Mouse (Mus musculus): Measurements from ENCODE around the gene Selenow. TPM values are rescaled to one million over a fixed set of nuclear protein-coding genes. Genes with fewer than 3 reads are reported as not detected.

The Selenow gene
- polyA plus RNA-seq, 1 experiment from 2014 or later = 987 TPM

GRCm38 (mm10) chr7:15952416-15952815 lies 30.2 kb upstream of the Selenow start:
- WGBS = 67% methylated on average over 3 of the region's 3 CpGs
- peaks cover 10% of the 10 kb centered on the region; the same call in 1 of the 2 replicates for H3K36me3 ChIP-seq (ENCODE audit: control insufficient read depth, insufficient read depth, low read length)
- ATAC-seq (ENCODE audit: insufficient number of reproducible peaks, insufficient read depth, low FRiP score, low read depth) = no peak

GRCm38 (mm10) chr7:15950008-15950407 lies 27.8 kb upstream of the Selenow start:
- no peak for ATAC-seq (ENCODE audit: insufficient number of reproducible peaks, insufficient read depth, low FRiP score, low read depth)
- no peak overlapping the region for H3K4me2 ChIP-seq (replicated peaks; ENCODE audit: low read depth, low read length)

More at GRCm38 (mm10) chr7:15952416-15952815, 30.2 kb upstream of the Selenow start:
- H3K9ac ChIP-seq (replicated peaks; ENCODE audit: low read depth, low read length) = no peak overlapping the region
- H3K9me3 ChIP-seq (ENCODE audit: control insufficient read depth, low read depth, low read length) = peaks cover 6% of the 10 kb centered on the region; the same call in 1 of the 2 replicates
- H3K27me3 ChIP-seq (ENCODE audit: control insufficient read depth, insufficient read depth, low read length) = no peaks in the 10 kb centered on the region
- H3K4me1 ChIP-seq (ENCODE audit: control insufficient read depth, insufficient read depth, low read length) = peaks cover 7% of the 10 kb centered on the region
- H3K4me2 ChIP-seq (replicated peaks; ENCODE audit: low read depth, low read length) = no peak overlapping the region
- no peak overlapping the region for H3K27ac ChIP-seq (ENCODE audit: low read length)
- H3K4me3 ChIP-seq (ENCODE audit: low read depth, low read length) = no peak overlapping the region

GRCm38 (mm10) chr7:15949216-15949790 lies 27.1 kb upstream of the Selenow start:
- H3K27ac ChIP-seq (ENCODE audit: low read length) = peak overlapping the region; percentile 30; the same call in 1 of the 2 replicates
- H3K4me3 ChIP-seq (ENCODE audit: low read depth, low read length) = no peak overlapping the region
- no peak for ATAC-seq (ENCODE audit: insufficient number of reproducible peaks, insufficient read depth, low FRiP score, low read depth)
- peaks cover 12% of the 10 kb centered on the region for H3K36me3 ChIP-seq (ENCODE audit: control insufficient read depth, insufficient read depth, low read length)
- peaks cover 16% of the 10 kb centered on the region for H3K4me1 ChIP-seq (ENCODE audit: control insufficient read depth, insufficient read depth, low read length)
- WGBS = 87% methylated on average over 7 of the region's 7 CpGs
- no peaks in the 10 kb centered on the region for H3K27me3 ChIP-seq (ENCODE audit: control insufficient read depth, insufficient read depth, low read length)
- peak overlapping the region; percentile 45; the same call in 1 of the 2 replicates for H3K4me2 ChIP-seq (replicated peaks; ENCODE audit: low read depth, low read length)
- H3K9ac ChIP-seq (replicated peaks; ENCODE audit: low read depth, low read length) = no peak overlapping the region
- peaks cover 6% of the 10 kb centered on the region; the same call in 1 of the 2 replicates for H3K9me3 ChIP-seq (ENCODE audit: control insufficient read depth, low read depth, low read length)

More at GRCm38 (mm10) chr7:15950008-15950407, 27.8 kb upstream of the Selenow start:
- Histone ChIP-seq H3K27me3 (ENCODE audit: control insufficient read depth, insufficient read depth, low read length) (no peaks in the 10 kb centered on the region), H3K9ac (replicated peaks; ENCODE audit: low read depth, low read length) (no peak overlapping the region), H3K4me3 (ENCODE audit: low read depth, low read length) (no peak overlapping the region), H3K4me1 (ENCODE audit: control insufficient read depth, insufficient read depth, low read length) (peaks cover 9% of the 10 kb centered on the region), H3K27ac (ENCODE audit: low read length) (no peak overlapping the region), H3K9me3 (ENCODE audit: control insufficient read depth, low read depth, low read length) (peaks cover 6% of the 10 kb centered on the region; the same call in 1 of the 2 replicates), H3K36me3 (ENCODE audit: control insufficient read depth, insufficient read depth, low read length) (peaks cover 10% of the 10 kb centered on the region; the same call in 1 of the 2 replicates)
- WGBS = 81% methylated on average over 15 of the region's 15 CpGs

DNA sequence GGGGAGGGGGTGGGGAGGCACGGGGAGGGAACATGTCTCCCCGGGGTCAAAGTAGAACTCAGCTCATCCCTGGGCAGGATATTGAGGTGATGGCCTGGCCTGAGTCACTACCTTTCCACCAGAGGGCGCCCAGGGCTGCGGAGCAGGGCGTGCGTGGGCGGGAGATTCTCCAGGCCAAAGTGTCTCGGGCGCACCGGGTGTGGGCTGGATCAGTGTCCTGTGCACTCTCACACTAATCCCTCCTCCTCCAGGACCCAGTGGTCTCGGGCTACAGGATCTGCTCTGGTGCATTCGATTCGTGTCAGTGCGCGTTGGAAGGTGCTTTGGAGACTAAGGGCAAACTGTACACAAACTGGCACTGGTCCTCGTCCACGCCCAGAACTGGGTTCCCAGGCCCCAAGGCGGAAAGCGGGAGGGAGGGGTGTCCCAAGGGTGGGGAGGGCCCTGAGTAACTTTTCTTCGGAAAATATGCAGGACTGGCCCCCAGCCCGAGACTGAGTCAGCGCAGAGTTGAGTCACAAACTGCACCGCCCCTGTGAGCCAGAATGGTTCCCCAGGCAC lies 26.3 kb upstream of the Selenow start:
- H3K27me3 ChIP-seq (ENCODE audit: control insufficient read depth, insufficient read depth, low read length) = no peaks in the 10 kb centered on the region
- H3K36me3 ChIP-seq (ENCODE audit: control insufficient read depth, insufficient read depth, low read length) = peaks cover 20% of the 10 kb centered on the region
- peak; percentile 64 for ATAC-seq (ENCODE audit: insufficient number of reproducible peaks, insufficient read depth, low FRiP score, low read depth)
- H3K4me2 ChIP-seq (replicated peaks; ENCODE audit: low read depth, low read length) = peak overlapping the region; percentile 45
- peaks cover 16% of the 10 kb centered on the region for H3K4me1 ChIP-seq (ENCODE audit: control insufficient read depth, insufficient read depth, low read length)
- no peak overlapping the region for H3K9ac ChIP-seq (replicated peaks; ENCODE audit: low read depth, low read length)
- under 1% methylated on average over 23 of the region's 23 CpGs for WGBS
- peak overlapping the region; percentile 4; the same call in 1 of the 2 replicates for H3K4me3 ChIP-seq (ENCODE audit: low read depth, low read length)
- peaks cover 4% of the 10 kb centered on the region; the same call in 1 of the 2 replicates for H3K9me3 ChIP-seq (ENCODE audit: control insufficient read depth, low read depth, low read length)
- peak overlapping the region; percentile 45; the same call in 1 of the 2 replicates for H3K27ac ChIP-seq (ENCODE audit: low read length)

GRCm38 (mm10) chr7:15947653-15948260 lies 25.6 kb upstream of the Selenow start:
- Histone ChIP-seq H3K9me3 (ENCODE audit: control insufficient read depth, low read depth, low read length) (no peaks in the 10 kb centered on the region), H3K4me3 (ENCODE audit: low read depth, low read length) (no peak overlapping the region), H3K4me2 (replicated peaks; ENCODE audit: low read depth, low read length) (peak overlapping the region; percentile 45; the same call in 1 of the 2 replicates), H3K4me1 (ENCODE audit: control insufficient read depth, insufficient read depth, low read length) (peaks cover 16% of the 10 kb centered on the region), H3K27ac (ENCODE audit: low read length) (no peak overlapping the region), H3K27me3 (ENCODE audit: control insufficient read depth, insufficient read depth, low read length) (no peaks in the 10 kb centered on the region), H3K36me3 (ENCODE audit: control insufficient read depth, insufficient read depth, low read length) (peaks cover 24% of the 10 kb centered on the region), H3K9ac (replicated peaks; ENCODE audit: low read depth, low read length) (no peak overlapping the region)
- WGBS = 42% methylated on average over 4 of the region's 4 CpGs
- no peak for ATAC-seq (ENCODE audit: insufficient number of reproducible peaks, insufficient read depth, low FRiP score, low read depth)

DNA sequence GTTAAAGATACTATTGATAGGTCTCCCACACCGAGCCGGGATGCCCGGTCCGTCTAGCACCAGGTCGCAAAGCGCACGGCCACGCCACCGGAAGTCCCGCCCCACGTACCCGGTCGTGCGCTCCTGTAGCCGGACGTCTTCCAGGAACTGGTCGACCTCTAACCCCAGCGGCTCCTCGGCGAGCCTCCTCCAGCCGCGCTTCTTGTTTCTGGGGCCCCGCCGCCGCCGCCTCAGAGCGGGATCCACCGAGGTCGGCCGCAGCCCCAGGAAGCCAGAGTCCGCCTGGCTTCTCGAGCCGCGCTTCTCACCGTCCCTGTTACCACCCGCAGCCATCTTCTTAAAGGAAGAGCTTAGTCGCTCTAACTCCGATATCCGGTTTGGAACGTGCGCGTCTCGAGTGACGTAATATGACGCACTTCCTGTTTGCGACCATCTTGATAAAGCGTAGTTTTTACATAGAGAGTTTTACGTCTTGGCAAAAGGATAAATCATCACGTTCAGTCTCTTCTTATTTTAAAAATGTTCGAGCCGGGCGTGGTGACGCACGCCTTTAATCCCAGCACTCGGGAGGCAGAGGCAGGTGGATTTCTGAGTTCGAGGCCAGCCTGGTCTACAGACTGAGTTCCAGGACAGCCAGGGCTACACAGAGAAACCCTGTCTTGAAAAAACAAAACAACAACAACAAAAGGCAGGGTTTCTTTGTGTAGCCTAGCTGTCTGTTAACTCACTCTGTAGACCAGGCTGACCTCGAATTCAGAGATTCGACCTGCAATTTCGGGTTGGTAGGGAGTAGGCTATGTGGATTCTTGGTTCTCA lies 23.7 kb upstream of the Selenow start, which contains the start of gene Nop53:
Gene Nop53, minus strand, starts transcription at position 354 of the 816 bp plus-strand sequence.
- Histone ChIP-seq H3K36me3 (ENCODE audit: control insufficient read depth, insufficient read depth, low read length) (peaks cover 38% of the 10 kb centered on the region), H3K27me3 (ENCODE audit: control insufficient read depth, insufficient read depth, low read length) (no peaks in the 10 kb centered on the region), H3K9ac (replicated peaks; ENCODE audit: low read depth, low read length) (peak within 1 kb of the TSS; percentile 63), H3K4me3 (ENCODE audit: low read depth, low read length) (peak within 1 kb of the TSS; percentile 62), H3K4me1 (ENCODE audit: control insufficient read depth, insufficient read depth, low read length) (peaks cover 16% of the 10 kb centered on the region), H3K27ac (ENCODE audit: low read length) (peak within 1 kb of the TSS; percentile 91), H3K4me2 (replicated peaks; ENCODE audit: low read depth, low read length) (peak within 1 kb of the TSS; percentile 86), H3K9me3 (ENCODE audit: control insufficient read depth, low read depth, low read length) (no peaks in the 10 kb centered on the region)
- peak; percentile 89 for ATAC-seq (ENCODE audit: insufficient number of reproducible peaks, insufficient read depth, low FRiP score, low read depth)
- WGBS = 2% methylated on average over 59 of the region's 59 CpGs

GRCm38 (mm10) chr7:15945211-15945610 lies 23.0 kb upstream of the Selenow start:
- no peak for ATAC-seq (ENCODE audit: insufficient number of reproducible peaks, insufficient read depth, low FRiP score, low read depth)
- Histone ChIP-seq H3K4me3 (ENCODE audit: low read depth, low read length) (peak overlapping the region; percentile 62), H3K27me3 (ENCODE audit: control insufficient read depth, insufficient read depth, low read length) (no peaks in the 10 kb centered on the region), H3K36me3 (ENCODE audit: control insufficient read depth, insufficient read depth, low read length) (peaks cover 39% of the 10 kb centered on the region), H3K9me3 (ENCODE audit: control insufficient read depth, low read depth, low read length) (no peaks in the 10 kb centered on the region), H3K4me2 (replicated peaks; ENCODE audit: low read depth, low read length) (peak overlapping the region; percentile 86), H3K27ac (ENCODE audit: low read length) (no peak overlapping the region), H3K4me1 (ENCODE audit: control insufficient read depth, insufficient read depth, low read length) (peaks cover 16% of the 10 kb centered on the region), H3K9ac (replicated peaks; ENCODE audit: low read depth, low read length) (peak overlapping the region; percentile 63)
- 9% methylated on average over 8 of the region's 8 CpGs for WGBS

DNA sequence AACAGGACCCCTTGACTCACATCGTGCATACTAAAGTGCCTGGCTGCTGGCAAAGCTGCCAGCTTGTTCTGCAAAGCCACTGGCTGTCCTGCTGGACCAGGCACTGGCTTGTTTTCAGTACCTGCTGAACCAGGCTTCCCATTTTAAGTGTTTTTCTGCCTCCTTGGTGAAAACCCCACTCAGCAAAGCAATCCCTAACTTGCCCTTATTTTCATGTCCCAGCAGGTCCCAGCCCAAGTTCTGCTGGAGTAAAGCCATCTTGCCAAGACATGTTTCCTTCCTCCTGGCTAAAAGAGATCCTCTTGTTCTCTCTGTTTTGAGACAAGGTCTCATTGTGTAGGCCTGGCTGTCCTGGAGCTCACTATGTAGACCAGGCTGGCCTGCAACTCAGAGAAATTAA lies 22.1 kb upstream of the Selenow start:
- Histone ChIP-seq H3K36me3 (ENCODE audit: control insufficient read depth, insufficient read depth, low read length) (peaks cover 48% of the 10 kb centered on the region), H3K4me3 (ENCODE audit: low read depth, low read length) (no peak overlapping the region), H3K27ac (ENCODE audit: low read length) (no peak overlapping the region), H3K4me2 (replicated peaks; ENCODE audit: low read depth, low read length) (no peak overlapping the region), H3K9ac (replicated peaks; ENCODE audit: low read depth, low read length) (no peak overlapping the region; the same call in 1 of the 2 replicates), H3K27me3 (ENCODE audit: control insufficient read depth, insufficient read depth, low read length) (no peaks in the 10 kb centered on the region), H3K9me3 (ENCODE audit: control insufficient read depth, low read depth, low read length) (no peaks in the 10 kb centered on the region), H3K4me1 (ENCODE audit: control insufficient read depth, insufficient read depth, low read length) (peaks cover 16% of the 10 kb centered on the region)
- no peak for ATAC-seq (ENCODE audit: insufficient number of reproducible peaks, insufficient read depth, low FRiP score, low read depth)
- 97% methylated on average over 1 of the region's 1 CpGs for WGBS

Data from stomach, embryonic 14.5 days (tissue).